Mouse (Mus musculus): ENCODE measurements around the gene Ets1. TPM values are rescaled to one million over a fixed set of nuclear protein-coding genes. Genes with fewer than 3 reads are reported as not detected.

Ets1 gene
- polyA plus RNA-seq, 1 experiment from 2014 or later, result 20.3 TPM

DNA sequence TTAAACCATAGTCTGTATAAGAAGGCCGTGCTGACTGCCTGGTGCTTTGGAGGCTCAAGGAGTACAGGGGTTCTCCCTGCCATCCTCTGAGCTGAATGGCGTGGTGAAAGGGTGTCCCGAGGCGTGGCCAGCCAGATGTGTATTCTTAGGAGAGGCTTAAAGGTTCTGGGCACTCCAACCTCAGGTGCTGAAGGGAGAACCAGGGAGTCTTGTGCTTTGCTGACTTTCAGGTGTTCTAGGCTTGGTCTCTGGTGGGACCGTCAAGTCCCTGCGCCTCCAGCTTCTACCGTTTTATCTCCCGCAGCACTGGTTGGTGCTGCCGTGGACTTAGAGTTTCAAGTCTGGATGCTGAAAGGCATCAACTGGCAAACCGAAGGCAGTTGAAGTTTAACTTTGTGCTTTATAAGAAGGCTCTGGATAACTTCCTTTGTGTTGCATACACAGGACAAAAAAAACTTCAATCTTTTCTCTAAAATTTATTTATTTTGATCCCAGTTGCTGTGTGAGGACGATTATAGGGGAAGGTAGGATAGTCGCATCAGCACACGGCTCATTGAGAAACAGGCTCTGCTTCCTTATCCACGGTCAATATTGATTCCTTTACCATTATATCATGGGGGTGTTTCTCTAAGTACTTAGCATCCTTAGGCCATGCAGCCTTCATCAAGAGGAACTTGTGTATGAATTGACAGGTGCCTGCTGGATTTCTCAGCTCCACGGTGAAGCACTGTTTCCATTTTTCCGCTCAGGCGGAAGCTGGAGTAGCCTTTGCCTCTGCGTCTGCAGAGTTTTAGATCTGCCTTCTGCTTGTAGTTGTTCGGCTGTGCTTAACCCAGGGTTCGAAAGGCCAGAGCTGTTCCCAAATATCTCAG, 65.3 kb downstream of the Ets1 start:
- Histone ChIP-seq H3K36me3 (no peaks in the 10 kb centered on the region), H3K4me1 (0 out of 2 replicates have a peak, but pooled peaks cover 4% of the 10 kb centered on the region), H3K27ac (replicated peaks) (no peak overlapping the region), H3K27me3 (peaks cover 30% of the 10 kb centered on the region), H3K9ac (replicated peaks) (no peak overlapping the region), H3K4me2 (replicated peaks) (no peak overlapping the region), H3K9me3 (no peaks in the 10 kb centered on the region), H3K4me3 (no peak overlapping the region)
- 86% methylated on average over 20 of the region's 20 CpGs for WGBS
- ATAC-seq (replicated peaks), result no peak

DNA sequence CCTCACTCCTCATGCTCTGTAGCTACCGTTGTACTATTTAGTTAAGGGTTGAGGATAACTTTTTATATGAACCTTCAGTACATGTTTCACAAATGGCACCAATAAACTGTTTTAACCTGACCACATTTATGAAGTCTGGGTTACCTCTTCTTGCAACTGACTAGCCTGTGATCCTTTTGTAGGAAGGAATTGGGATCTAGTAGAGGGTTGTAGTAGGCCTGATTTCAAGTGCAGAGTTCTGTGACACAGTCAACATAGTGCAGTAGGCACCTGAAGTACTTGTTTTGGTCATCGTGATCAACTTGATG, 65.9 kb downstream of the Ets1 start:
- Histone ChIP-seq H3K4me1 (no peaks in the 10 kb centered on the region), H3K9me3 (no peaks in the 10 kb centered on the region), H3K36me3 (no peaks in the 10 kb centered on the region), H3K27me3 (peaks cover 26% of the 10 kb centered on the region), H3K27ac (replicated peaks) (no peak overlapping the region), H3K4me2 (replicated peaks) (no peak overlapping the region), H3K4me3 (no peak overlapping the region), H3K9ac (replicated peaks) (no peak overlapping the region)
- no peak for ATAC-seq (replicated peaks)
- WGBS, result 89% methylated on average over 2 of the region's 2 CpGs

DNA sequence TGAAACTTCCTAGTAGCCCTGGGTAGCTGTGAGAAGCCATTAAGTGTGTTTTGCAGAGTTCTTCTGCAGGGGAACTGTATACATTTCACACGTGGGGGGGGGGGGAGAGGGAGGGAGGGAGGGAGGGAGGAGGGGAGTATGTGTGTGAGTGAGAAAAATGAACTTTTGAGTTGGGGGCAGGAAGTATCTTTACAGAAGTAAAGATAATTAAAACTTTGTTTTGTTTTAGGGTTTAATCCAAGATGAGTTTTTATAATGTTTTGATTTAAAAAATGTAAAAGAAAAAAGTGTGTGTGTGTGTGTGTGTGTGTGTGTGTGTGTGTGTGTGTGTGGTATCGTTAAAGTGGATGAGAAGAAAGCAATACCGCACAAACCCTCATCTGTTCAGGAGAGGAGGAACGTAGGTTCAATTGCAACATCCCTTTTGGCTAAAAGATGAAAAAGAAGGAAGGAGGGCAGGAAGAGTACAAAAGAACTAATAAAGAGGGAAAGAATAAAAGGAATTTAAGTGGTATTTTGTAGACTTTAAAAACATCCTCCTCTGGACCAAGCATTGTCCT, 66.9 kb downstream of the Ets1 start:
- H3K36me3 ChIP-seq, result no peaks in the 10 kb centered on the region
- 50% methylated on average over 4 of the region's 4 CpGs for WGBS
- peaks cover 16% of the 10 kb centered on the region for H3K27me3 ChIP-seq
- no peak overlapping the region for H3K9ac ChIP-seq (replicated peaks)
- no peak overlapping the region for H3K4me2 ChIP-seq (replicated peaks)
- no peak overlapping the region for H3K27ac ChIP-seq (replicated peaks)
- no peaks in the 10 kb centered on the region for H3K9me3 ChIP-seq
- ATAC-seq (replicated peaks), result no peak
- no peaks in the 10 kb centered on the region for H3K4me1 ChIP-seq
- H3K4me3 ChIP-seq, result no peak overlapping the region

DNA sequence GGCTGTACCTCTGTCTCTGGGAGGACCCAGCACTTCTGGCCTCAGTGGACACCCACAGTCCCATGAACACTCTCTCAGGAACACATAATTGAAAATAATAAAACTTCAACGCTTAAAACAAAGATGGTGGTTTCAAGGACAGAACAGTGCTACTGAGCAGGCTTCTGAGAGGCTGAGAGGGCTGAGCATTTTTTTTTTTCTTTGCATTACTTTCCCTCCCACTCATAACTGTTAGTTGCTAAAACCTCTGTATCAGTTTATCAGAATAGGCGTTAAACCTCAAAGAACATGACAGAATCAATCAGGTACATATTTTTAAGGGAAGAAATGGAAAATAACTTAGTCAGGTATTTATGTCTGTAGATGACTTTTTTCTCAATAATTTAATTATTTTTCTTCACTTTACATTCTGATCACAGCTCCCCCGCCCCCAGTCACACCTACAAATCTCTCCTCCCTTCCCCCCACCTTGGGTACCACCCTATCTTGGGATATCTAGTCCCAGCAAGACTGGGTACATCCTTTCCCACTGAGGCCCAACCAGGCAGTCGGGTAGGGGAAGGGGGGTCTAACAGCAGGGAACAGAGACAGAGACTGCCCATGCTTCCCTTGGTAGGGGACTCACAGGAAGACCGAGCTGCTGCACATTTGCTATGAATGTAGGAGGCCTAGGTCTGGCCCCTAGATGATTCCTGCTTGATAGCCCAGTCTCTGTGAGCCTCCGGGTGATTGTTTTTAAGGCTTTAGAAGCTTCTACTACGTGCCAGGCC, 68.1 kb downstream of the Ets1 start:
- ATAC-seq (replicated peaks), result no peak
- Histone ChIP-seq H3K27ac (replicated peaks) (no peak overlapping the region), H3K4me2 (replicated peaks) (no peak overlapping the region), H3K4me3 (no peak overlapping the region), H3K36me3 (no peaks in the 10 kb centered on the region), H3K9me3 (no peaks in the 10 kb centered on the region), H3K27me3 (peaks cover 10% of the 10 kb centered on the region), H3K4me1 (no peaks in the 10 kb centered on the region), H3K9ac (replicated peaks) (no peak overlapping the region)
- WGBS, result 82% methylated on average over 7 of the region's 7 CpGs

DNA sequence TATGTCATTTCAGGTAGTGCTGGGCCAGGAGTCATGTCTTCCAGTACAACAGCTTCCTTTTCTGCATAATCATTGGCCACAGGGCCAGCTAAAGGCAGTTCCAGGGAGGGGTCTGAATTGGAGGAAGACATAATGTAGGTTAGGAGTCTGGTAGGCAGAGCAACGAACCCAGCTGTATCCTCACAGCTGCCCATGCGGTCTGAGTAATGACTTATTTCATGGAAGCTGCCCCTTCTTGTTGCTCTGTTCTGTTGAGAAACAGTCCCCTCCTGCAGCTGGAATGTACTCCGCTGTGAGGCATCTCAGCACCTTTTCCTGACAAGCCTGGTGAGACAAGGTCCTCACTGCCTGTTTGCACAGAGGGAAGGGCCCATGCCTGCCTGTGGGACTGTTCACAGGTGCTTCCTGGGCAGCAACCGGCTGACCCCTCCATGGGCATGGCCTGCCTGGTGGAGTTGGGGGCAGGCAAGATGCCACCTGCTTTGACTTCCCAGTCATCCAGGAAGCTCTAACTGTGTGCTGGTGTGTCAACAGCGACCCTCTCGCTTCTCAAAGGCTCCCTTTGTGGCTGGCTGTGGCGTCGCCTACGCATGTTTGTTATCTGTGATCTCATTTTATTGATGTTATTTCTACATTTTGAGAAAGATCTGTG, 69.9 kb downstream of the Ets1 start:
- Histone ChIP-seq H3K27me3 (0 out of 2 replicates have a peak, but pooled peaks cover 3% of the 10 kb centered on the region), H3K9ac (replicated peaks) (no peak overlapping the region), H3K4me2 (replicated peaks) (no peak overlapping the region), H3K9me3 (no peaks in the 10 kb centered on the region), H3K4me3 (no peak overlapping the region), H3K36me3 (no peaks in the 10 kb centered on the region), H3K4me1 (no peaks in the 10 kb centered on the region), H3K27ac (replicated peaks) (no peak overlapping the region)
- 86% methylated on average over 9 of the region's 9 CpGs for WGBS
- ATAC-seq (replicated peaks), result no peak

DNA sequence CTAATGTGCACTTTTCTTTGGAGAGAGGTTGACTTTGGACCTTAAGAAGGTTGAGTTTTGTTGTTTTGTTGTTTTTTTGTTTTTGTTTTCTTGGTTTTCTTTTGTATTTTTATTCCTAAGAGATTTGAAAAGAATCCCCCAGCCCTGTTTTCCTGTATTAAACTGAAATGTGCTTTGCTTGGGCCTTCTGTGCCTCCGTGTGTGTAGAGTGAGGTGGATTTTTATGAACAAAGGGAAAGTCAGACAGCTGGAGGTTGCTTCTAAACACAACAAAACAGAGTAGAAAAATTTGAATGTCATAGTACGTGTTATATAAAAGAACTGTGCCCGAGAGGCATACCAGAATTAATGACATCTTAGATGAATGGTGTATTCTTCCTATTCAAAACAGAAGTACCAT, 71.4 kb downstream of the Ets1 start:
- ATAC-seq (replicated peaks), result no peak
- Histone ChIP-seq H3K4me1 (no peaks in the 10 kb centered on the region), H3K9ac (replicated peaks) (no peak overlapping the region), H3K9me3 (no peaks in the 10 kb centered on the region), H3K4me3 (no peak overlapping the region), H3K27me3 (0 out of 2 replicates have a peak, but pooled peaks cover 3% of the 10 kb centered on the region), H3K4me2 (replicated peaks) (no peak overlapping the region), H3K27ac (replicated peaks) (no peak overlapping the region), H3K36me3 (no peaks in the 10 kb centered on the region)
- 61% methylated on average over 3 of the region's 3 CpGs for WGBS

DNA sequence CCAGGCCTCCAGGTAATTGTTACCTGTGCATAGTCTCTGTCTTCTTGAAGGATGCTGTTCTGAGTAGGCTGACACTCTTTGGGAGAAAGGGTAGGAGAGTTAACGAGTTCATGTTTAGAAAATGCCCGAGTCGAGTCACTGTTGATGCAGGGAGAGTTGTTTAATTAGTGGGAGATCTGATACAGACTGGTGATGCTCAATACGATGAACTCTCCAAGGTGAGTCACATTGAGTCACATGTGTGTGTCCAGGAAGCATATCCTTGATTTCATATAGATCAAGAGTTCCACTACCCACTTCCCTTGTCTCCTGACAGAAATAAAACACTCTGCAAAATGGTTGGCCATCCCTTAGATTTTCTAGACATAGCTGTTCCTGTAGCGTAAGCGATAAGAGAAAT, 72.5 kb downstream of the Ets1 start:
- Histone ChIP-seq H3K36me3 (no peaks in the 10 kb centered on the region), H3K4me3 (no peak overlapping the region), H3K4me2 (replicated peaks) (no peak overlapping the region), H3K27me3 (0 out of 2 replicates have a peak, but pooled peaks cover 3% of the 10 kb centered on the region), H3K9ac (replicated peaks) (no peak overlapping the region), H3K27ac (replicated peaks) (no peak overlapping the region), H3K4me1 (no peaks in the 10 kb centered on the region), H3K9me3 (no peaks in the 10 kb centered on the region)
- no peak for ATAC-seq (replicated peaks)
- WGBS, result 70% methylated on average over 6 of the region's 6 CpGs

DNA sequence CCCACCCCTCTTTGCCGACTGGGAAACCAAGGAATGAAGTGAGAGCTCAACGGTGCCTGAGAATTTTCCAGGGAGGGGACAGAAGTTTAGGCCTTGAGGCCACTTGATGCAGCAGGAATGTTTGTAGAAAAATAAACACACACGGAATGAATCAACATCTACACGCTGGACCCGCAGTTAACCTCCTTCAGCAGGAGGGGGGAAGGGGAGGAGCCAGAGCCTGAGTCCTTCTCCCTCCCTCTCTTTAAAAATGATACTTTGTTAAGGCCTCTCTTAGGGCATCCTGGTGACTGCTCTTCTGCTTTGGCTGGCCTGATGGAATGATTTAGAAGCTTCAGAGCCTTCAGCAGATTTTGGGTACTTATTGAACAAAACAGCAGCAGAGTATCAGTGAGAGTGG, 73.3 kb downstream of the Ets1 start:
- Histone ChIP-seq H3K4me1 (no peaks in the 10 kb centered on the region), H3K9ac (replicated peaks) (no peak overlapping the region), H3K4me2 (replicated peaks) (no peak overlapping the region), H3K36me3 (no peaks in the 10 kb centered on the region), H3K27ac (replicated peaks) (no peak overlapping the region), H3K9me3 (no peaks in the 10 kb centered on the region), H3K4me3 (no peak overlapping the region), H3K27me3 (0 out of 2 replicates have a peak, but pooled peaks cover 2% of the 10 kb centered on the region)
- no peak for ATAC-seq (replicated peaks)
- 42% methylated on average over 5 of the region's 5 CpGs for WGBS

DNA sequence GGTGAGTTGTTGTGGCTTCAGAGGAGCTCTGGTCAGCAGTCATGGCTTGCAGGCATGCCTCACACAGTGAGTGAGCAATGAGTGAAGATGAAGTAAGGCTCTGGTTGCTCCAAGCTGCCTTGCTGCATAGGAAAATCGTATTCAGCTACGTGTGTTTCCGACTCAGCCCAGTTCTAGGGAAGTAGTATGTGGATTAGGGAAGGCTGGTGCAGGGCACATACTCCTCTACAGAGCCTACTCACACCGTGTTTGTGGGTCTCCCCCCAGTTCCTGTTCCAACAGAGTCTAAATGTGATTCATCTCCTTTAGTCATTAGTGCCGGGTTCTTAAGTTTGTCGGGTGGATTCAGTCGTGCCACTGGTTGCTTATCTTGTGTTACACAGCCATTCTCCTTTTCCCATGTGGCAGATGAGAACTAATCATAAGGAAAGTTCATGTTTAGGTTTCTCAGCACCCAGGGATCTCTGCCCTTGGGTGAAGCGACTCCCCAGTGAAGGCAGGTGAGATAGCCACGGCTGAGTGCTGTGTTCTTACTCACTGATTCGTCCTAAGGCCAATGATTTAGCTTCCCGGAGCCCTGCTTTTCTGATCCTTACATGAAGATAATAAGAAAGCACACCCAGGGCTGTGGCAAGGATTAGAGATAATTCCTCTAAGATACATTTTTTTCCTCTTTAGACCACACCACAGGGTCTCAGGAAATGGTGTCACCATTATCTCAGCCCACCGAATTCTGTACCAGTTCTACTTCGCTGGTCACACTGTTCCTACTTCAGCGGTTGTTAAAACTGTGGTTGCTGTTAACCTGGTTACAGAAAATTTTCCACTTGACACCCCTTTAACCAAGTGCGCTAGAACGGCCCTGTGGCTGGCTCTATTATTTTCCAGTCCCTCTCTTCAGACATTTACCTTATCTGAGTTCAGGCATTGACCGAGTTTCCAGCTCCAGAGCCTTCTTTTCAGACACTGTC, 74.0 kb downstream of the Ets1 start:
- no peaks in the 10 kb centered on the region for H3K4me1 ChIP-seq
- no peak overlapping the region for H3K4me2 ChIP-seq (replicated peaks)
- 84% methylated on average over 17 of the region's 17 CpGs for WGBS
- no peaks in the 10 kb centered on the region for H3K36me3 ChIP-seq
- H3K9ac ChIP-seq (replicated peaks), result no peak overlapping the region
- no peak overlapping the region for H3K27ac ChIP-seq (replicated peaks)
- no peaks in the 10 kb centered on the region for H3K9me3 ChIP-seq
- H3K27me3 ChIP-seq, result 0 out of 2 replicates have a peak, but pooled peaks cover 3% of the 10 kb centered on the region
- no peak overlapping the region for H3K4me3 ChIP-seq
- ATAC-seq (replicated peaks), result no peak

DNA sequence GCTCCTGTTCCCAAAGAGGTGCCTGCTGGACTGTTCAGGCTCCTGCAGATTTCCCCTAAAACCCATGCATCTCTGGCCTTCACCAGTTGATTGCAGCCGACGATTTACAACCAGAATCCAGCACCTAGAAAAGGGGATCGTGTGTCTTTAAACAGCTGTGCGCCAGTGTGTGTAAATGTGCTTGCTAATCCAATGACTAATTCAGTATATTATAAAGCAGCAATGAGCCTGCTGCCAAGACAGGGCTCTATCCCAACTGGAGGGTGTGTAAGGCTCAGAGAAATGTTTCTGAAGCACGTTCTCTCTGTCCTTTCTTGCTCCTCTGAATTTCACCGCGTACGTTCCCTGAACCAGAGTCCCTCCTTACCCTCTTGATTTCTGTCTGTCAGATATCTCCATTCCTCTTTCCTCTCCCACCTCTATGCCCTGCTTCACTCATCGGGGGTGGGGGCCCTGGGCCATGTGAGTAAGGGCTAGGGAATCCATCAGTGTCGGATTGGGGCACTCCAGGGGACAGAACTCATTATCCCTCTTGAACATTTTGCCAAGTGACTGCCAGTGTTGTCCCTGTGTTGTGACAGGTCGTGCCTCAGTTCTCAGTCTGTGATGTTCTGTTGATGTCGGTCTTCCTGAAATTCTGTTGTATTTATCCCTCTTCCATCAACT, 75.1 kb downstream of the Ets1 start:
- no peak overlapping the region for H3K9ac ChIP-seq (replicated peaks)
- no peaks in the 10 kb centered on the region for H3K9me3 ChIP-seq
- ATAC-seq (replicated peaks), result no peak
- no peak overlapping the region for H3K4me2 ChIP-seq (replicated peaks)
- 80% methylated on average over 12 of the region's 12 CpGs for WGBS
- H3K4me1 ChIP-seq, result peaks cover 5% of the 10 kb centered on the region
- H3K36me3 ChIP-seq, result no peaks in the 10 kb centered on the region
- no peak overlapping the region for H3K27ac ChIP-seq (replicated peaks)
- 0 out of 2 replicates have a peak, but pooled peaks cover 3% of the 10 kb centered on the region for H3K27me3 ChIP-seq
- no peak overlapping the region for H3K4me3 ChIP-seq

DNA sequence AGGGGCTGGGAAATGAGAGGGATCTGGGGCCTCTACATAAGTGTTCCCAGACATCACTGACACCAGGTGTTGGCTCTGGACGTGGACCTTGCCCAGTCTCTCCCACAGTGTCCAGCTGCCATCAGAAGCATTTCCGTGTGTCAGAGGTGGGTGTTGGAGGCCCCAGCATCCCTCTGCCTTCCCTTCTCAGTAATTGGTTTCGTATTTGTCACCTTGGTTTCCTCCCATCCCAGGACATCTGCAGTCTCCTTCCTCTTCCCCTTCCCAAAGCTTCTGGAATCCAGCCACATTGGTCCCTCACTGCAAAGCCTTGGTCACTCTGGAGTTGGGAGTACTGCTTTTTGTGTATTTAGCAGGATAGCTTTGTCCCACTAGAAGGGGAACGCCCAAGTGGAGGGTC, 75.7 kb downstream of the Ets1 start:
- Histone ChIP-seq H3K4me3 (no peak overlapping the region), H3K27ac (replicated peaks) (no peak overlapping the region), H3K27me3 (0 out of 2 replicates have a peak, but pooled peaks cover 3% of the 10 kb centered on the region), H3K4me1 (peaks cover 7% of the 10 kb centered on the region), H3K9me3 (no peaks in the 10 kb centered on the region), H3K4me2 (replicated peaks) (no peak overlapping the region), H3K9ac (replicated peaks) (no peak overlapping the region), H3K36me3 (no peaks in the 10 kb centered on the region)
- WGBS, result 77% methylated on average over 4 of the region's 4 CpGs
- ATAC-seq (replicated peaks), result no peak
